Mouse (Mus musculus) erythroid progenitor cell, adult 5-6 weeks (primary cell): ENCODE measurements around the gene P2ry14. TPM values are rescaled to one million over a fixed set of nuclear protein-coding genes. Genes with fewer than 3 reads are reported as not detected.
"Not testable (repeated sequence)": the region's sequence is repeated elsewhere in the genome, so short reads cannot be mapped to it uniquely, and the experiment has no call there.

Experiments
- ATAC-seq: replicated peaks from 2 replicates; pipeline ENCODE4 v1.8.0; 2016; ENCODE audit warnings: moderate number of reproducible peaks, mild to moderate bottlenecking, moderate TSS enrichment, inconsistent platforms; ENCODE audit not compliant: poor library complexity, low FRiP score, severe bottlenecking
- total RNA-seq, 2 experiments: library from RNA; stranded (forward) in 1 of 2; stranded (reverse) in 1 of 2; fragments of 150-400 nt in 1 of 2; fragments of 186-747, 209-891 nt in 1 of 2; gene quantifications; 2 replicates each; pipeline versions ENCODE4 v1.2.3 to v1.2.4; 2015 to 2017; ENCODE audit warnings: low replicate concordance in 2 of 2

Gene P2ry14
- total RNA-seq, 2 experiments from 2014 or later, result 4.6 TPM; not detected in 1

DNA sequence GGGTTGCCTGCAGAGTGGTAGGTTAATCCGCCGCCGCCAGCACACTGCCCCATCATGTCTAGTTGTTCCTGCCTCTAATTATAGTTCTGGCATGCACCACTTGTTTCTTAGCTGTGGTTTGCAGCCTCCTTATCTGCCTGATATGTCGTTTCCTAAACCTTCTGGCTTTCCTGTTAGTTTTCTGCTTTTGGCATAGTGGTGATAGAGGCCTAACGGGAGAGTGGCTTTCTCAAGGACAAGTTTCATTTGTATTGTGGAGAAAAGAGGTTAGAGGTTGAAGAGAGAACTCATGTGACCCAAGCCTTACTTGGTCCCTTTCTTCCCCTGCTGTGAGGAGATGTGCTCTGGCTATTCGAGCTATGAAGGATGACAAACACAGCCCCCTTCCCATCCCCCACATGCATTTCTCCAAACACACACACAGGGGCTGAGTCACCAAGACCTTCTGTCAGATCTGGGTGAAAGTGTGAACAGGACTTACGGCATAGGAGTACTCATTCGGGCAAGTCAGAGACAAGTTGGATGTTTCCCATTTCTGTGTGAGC lies 39.4 kb downstream of the P2ry14 start:
- no peak for ATAC-seq

DNA sequence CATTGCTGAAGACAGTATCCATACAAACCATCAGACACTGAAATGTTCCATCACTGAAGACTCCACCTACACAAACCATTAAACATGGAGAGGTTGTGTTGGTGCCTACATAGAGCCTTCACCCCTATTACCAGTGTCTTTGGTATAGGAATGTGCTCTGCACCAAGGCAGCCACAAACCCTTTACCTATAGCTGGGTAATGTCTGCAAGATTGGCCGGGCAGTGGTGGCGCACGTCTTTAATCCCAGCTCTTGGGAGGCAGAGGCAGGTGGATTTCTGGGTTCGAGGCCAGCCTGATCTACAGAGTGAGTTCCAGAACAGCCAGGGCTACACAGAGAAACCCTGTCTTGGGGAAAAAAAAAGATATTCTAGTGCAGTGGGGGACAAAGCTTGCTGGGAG lies 40.1 kb downstream of the P2ry14 start:
- ATAC-seq, result not testable (repeated sequence)

DNA sequence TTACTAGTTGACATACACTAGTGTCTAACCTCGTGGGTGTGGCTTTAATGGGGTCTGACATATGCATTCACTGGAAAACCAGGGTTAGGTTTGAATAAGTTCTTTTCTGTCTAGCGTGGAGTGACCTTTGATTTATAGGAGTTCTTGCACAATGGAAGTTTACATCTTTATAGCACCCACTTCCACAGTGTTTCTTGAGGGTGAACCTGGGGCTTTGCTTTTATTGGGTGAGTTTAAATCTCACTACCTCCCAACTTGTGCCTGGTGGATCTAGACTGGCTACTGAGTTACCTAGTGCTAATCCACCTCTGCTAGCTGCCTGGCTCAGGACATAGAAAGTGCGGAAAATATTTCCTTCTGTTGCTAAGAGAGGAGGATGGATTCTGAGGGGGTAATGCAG lies 41.5 kb downstream of the P2ry14 start:
- ATAC-seq, result no peak

DNA sequence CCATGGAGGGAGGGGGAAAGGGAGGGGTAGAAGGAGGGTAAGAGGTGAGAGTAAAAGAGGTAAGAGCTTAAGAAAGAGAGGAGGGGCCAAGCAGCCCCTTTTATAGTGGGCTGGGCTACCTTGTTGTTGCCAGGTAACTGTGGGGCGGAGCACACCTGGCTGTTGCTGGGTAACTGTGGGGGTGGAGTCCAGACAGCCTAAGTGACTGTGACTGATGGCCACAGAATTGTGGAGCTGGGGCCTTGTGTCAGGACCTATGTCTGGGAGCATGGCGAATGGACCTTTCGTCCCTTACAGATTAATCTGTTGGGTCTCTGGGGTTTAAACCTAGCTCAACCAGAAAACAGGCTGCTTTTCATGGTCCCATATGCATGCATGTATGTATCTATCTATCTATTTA lies 43.6 kb downstream of the P2ry14 start:
- ATAC-seq, result not testable (repeated sequence)

DNA sequence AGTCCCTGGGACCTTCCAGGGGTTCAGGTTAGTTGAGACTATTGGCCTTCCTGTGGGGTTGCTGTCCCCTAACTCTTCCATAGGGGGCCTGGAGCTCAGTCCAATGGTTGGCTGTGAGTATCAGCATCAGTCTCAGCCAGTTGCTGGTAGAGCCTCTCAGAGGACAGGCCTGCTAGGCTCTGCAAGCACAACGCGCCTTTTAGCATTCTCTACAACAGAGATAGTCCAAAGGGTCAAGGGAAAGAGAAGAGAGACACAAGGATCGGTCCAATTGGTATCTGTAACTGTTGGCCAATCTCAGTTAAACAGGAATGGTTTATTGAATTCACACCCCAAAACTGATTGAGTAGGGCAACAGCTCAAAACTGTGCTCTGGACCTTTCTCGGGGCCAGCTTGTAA lies 46.0 kb downstream of the P2ry14 start:
- ATAC-seq, result no peak

DNA sequence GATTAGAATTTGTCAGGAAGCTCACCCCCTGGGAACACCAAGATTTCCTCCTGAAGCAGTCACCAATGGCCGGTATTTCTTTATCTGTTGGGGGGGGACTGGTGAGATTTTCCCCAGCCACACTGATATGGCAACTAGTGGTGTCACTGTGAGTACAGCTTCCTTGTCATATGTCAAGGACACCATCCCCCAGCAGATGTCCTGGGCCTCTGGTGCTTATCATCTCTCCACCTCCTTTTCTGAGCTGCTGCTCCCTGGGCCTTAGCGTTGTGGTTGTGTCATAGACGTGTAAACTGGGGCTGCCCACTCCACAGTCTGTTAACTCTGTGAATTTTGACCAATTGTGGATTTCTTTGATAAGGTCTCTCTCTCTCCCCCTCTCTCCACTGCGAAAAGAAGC lies 49.0 kb downstream of the P2ry14 start:
- no peak for ATAC-seq

DNA sequence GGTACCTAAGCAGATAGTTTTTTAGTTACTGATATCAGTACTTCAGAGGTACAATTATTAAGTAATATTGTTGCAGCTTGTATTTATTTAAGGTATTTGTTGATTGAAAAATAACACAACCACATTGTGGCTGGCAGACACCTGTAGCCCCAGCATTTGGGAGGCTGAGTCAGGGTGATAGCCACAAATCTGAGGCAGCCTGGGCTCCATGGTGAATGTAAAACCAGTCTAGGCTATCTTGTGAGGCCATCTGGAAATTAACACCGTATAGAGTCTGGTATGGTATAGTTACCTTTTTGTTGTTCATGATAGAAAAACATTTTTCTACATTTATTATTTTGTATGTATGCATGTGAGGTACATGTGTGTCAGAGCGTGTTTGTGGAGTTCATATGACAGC lies 51.3 kb downstream of the P2ry14 start:
- ATAC-seq, result no peak

DNA sequence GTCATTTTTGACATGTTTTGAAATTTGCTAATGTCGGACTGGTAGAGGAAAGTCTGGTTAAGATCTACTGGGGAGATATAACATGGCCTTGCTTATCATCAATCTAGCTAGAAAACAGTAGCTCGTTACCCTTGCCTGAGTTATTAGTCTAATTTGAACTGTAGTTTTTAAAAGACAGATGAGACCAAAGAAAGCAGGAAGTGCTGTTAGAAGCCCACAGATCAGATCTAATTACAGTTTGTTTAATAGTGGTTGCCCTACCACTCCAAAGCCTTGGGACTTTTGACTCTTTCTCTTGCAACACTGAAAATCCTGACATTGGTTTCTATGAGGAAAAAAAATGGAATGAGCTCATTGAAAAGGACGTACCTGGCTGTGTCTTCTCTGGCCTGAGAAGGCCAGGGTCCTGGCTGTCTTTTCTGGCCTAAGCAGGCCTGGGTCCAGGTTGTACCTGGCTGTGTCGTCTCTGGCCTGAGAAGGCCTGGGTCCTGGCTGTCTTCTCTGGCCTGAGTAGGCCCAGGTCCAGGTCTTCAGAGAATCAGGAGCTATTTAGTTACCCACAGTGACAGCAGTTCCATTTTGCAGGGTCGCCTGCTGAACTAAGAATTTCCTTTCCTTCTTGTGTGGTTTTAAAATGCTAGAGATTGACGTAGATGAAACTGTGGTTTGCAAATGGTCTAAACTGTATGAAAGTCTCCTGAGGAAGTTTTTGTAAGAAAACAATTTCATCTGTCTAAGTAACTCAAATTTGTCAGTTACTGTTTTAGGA lies 52.0 kb downstream of the P2ry14 start, which contains the start of gene Gpr171:
Gene Gpr171, minus strand, starts transcription at position 604 of the 769 bp plus-strand sequence.
- no peak for ATAC-seq

DNA sequence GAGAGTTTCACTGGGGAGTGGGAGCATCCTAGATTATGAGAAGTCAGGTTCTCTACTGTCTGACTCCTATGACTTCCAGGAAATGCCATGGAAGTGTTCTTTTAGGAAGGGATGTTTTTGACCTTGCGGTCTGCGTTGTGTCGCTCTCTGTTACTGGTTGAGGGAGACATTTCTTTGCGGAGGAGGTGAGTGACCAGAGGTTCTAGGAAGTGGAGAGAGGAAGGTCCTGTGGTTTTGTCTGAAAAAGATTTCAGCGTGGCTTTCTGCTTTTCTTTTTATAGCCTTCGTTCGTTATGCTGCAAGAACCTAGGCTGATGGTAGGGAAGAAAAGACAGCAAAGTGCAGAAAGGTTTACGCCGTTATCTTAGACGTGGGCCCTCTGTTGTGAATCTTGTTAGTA lies 54.9 kb downstream of the P2ry14 start:
- no peak for ATAC-seq

DNA sequence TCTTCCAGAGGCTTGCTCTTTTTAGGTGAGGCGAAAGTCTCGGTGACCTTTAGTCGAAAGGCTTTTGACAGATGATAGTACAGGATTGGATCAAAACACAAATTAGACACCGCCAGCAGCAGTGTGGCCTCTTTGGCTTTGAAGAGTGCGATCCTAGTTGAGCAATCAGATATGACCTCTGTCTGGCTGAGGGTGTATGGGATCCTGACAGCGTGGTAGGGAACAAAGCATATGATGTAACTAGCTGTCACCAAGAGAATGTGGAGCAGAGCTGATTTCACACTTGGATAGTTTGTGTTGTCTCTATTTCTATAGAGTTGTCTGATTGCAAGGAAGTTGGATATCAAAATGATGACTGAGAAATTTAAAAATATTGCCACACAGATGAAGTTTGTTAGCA lies 56.0 kb downstream of the P2ry14 start:
- ATAC-seq, result no peak

DNA sequence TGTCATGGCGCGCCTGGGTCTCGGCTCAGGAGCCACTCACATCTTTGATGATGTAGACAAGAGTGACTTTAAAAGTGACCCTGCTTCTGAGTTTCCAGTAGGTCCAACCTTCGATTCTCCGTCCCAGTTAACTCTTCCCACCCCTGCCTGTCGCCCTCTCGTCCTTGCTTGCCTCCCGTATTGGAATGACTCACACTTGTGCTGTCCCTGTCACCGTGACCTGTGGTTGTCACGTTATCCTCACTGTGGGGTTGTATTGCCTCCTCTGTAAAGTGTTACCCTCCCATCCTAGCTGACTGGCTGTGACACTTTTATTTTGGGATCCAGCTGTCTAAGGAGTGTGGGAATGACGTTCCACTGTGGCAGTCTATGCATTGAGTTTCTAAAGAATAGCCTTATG lies 60.7 kb downstream of the P2ry14 start:
- ATAC-seq, result no peak

DNA sequence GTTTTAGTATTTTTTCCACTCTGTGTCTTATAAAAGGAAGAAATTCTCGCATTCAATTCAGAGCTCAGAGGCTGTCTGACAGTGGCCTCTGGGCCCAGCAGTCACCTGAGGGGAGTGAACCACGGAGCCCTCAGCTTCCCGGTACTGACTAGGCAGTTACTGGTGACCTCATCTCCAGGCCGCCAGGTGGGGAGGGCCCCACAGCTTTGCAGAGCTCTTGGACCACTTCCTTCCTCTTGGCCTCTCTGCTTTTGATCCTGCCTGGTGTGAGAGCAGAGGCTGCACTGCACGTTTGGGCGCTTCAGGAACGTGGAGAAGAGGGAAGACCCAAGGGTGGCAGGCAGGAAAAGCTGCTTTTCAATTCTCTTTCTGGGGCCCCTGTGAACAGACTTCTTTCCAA lies 72.5 kb downstream of the P2ry14 start:
- ATAC-seq, result no peak

DNA sequence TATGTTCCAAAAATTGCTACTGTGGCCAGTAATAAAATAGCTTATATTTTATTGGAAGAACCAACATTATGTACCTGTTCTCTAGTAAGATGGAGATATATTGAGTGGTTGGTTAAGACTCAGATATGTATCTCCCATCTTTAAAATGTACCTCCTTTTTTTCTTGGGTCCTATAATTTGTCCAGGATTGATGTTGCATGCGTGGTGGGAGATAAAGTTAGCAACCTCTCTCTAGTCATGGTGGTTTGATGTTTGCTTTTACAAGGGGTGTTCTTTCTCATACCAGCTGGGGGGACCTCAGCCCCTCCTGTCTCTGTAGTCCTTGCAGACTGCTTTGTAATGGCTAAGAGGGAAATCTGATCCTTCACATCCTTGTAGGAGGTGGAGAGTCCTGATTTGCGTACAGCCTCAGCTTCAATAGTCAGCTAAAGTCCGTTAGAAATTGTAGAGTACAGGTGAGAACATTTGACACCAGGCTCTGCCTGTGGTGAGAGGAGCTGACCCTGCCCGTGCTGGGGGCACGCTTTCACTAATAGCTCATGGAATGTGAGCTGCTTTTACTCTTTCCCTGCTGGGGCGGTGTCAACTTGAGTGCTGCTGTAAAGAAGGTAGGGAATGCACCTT lies 73.0 kb downstream of the P2ry14 start:
- no peak for ATAC-seq

DNA sequence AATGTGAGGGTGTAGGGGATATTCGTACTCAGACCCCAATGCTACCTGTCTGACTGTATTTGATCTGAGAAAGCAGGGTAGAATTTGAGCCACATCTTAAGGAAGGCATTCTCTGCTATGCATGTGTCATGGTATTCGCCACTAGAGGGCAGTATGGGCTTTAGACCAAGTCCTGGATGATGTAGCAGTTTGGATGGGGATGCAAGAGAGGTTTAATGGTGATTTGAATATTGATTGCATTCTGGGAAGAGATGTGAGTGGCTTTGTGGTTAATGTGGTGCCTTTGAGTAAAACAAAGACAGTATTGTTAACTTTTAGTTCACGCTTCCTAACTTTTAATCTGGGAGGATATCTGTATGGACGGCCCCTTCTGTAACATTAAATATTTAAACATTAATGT lies 74.1 kb downstream of the P2ry14 start:
- 0 out of 2 replicates have a peak, but pooled peaks have one; percentile 52 for ATAC-seq

DNA sequence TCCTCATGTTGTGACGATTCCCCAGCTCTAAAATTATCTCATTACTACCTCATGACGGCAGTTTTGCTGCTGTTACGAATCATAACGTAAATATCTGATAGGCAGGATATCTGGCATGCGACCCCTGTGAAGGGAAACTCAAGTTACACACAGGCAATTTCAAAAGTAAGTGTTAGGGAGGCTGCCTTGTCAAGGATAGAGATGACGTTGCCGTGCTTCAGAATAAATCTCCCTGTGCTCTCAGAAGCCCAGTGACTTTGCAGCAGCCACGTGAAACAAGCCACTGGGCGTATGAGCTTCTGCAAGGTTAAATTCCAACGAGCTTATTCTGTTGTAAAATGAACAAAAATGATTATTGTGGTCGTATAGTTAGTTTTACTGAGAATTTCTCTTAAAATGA lies 74.8 kb downstream of the P2ry14 start:
- ATAC-seq, result no peak

DNA sequence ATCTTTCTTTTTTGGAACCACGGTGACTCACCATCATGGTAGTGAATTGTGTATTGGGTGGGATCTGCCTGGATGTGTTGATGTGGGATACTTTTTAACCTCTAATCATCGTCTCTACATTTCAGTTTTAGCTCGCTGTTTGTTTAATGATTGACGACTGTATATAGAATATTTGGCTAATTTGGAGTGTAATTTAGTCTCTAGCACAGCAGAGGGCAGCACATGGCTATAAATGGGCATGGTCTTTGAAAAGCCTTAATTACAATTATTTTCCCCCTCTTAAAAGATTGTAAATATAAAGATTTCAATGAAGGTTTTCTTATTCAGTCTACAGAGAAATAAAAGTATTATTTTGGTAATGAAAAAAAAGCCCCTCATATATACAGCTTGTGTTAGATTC lies 76.1 kb downstream of the P2ry14 start:
- ATAC-seq, result no peak

DNA sequence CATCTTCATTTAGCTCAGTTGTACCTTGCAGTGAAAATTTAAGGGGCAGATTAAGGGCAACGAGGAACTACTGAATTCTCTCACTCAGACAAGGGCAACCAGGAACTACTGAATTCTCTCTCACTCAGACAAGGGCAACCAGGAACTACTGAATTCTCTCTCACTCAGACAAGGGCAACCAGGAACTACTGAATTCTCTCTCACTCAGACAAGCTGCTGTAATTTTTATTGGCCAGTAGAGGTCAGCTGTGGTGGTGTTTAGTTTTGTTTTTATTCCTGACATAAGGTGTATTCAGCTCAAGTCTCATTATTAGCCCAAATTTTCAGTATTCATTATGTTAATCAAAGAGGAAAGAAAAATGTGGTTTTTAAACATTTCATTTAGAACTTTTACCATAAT lies 84.3 kb downstream of the P2ry14 start:
- ATAC-seq, result not testable (repeated sequence)

DNA sequence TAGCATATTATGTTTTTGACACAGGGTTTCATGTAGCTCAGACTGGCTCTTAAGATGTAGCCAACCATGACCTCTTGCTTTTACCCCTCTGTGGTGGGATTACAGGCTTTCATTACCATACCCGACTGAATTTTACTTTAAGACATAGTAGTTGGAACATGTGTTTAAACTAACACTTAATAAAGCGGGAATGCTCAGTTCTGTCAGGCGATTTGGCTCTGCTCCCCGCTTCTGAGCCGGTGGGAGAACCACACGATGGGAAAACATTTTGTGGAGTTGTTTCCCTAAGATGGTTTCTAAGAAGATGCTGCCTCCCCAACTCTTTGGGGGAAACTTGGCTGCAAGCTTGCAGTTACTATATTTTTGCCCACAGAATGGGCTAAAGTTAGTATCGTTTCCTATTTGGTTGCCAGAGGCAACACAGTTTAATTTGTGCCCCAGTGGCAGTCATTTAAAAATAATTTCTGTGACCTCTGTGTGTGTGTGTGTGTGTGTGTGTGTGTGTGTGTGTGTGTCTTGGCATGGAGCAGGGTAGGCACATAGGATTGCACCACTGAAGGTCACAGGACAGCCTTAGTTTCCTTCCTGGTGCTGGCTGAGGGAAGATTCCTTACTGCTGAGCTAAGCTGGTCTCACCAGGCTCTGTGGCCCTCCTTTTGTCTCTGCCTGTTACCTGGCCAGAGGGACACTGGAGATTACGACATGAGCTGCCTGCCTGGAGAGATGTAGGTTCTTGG lies 86.7 kb downstream of the P2ry14 start:
- ATAC-seq, result no peak

DNA sequence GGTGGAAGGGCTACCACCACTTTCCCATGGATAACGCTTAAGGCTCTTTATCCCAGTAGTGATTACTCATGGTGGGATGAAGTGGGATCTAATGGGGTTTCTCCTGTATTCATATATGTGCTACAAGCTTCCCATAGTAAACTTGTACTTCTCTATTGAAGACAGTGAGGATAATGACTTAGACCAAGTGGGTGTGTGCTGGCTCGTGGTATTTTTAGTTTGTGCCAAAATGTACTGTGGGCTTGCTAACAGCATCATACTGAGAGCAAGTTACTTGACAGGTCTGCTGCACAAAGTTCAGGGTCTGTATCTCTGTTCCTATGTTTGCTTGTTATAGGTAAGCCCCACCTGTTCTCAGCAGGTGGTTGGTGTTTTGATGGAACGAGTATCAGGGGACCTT lies 87.5 kb downstream of the P2ry14 start:
- no peak for ATAC-seq
